Mouse (Mus musculus) megakaryocyte, embryonic 14.5 days (primary cell): ENCODE measurements around the gene Gpc6. TPM values are rescaled to one million over a fixed set of nuclear protein-coding genes. Genes with fewer than 3 reads are reported as not detected.

ENCODE experiments used
- H3K27me3 ChIP-seq: replicated peaks from 2 replicates; pipeline ENCODE3; 2012; ENCODE audit warnings: inconsistent platforms
- H3K36me3 ChIP-seq: replicated peaks from 2 replicates; pipeline ENCODE3; 2012; ENCODE audit warnings: low read length, inconsistent platforms, mixed read lengths
- H3K4me1 ChIP-seq: 2 replicates; pipeline ENCODE4 v1.6.1; 2012; ENCODE audit warnings: inconsistent platforms
- H3K4me3 ChIP-seq: replicated peaks from 2 replicates; pipeline ENCODE3; 2012; ENCODE audit warnings: moderate library complexity, mild to moderate bottlenecking, inconsistent platforms
- H3K9me3 ChIP-seq: 2 replicates; pipeline ENCODE4 v1.6.1; 2012; ENCODE audit warnings: inconsistent platforms
- FLI1 ChIP-seq: IDR thresholded peaks from 2 replicates; pipeline ENCODE4 v1.6.1; 2012; ENCODE audit warnings: low read length, inconsistent platforms, mixed read lengths
- GATA1 ChIP-seq: IDR thresholded peaks from 3 replicates; pipeline ENCODE4 v1.6.1; 2012; ENCODE audit warnings: mixed read lengths, low read length, inconsistent platforms, borderline replicate concordance
- polyA plus RNA-seq: library from polyadenylated mRNA; stranded (reverse); fragments of >175 nt; gene quantifications from 2 replicates; pipeline ENCODE4 v1.2.3, GENCODE M21; 2012; ENCODE audit warnings: low replicate concordance; ENCODE audit not compliant: insufficient read depth

Gpc6 gene
- polyA plus RNA-seq, 1 experiment, result not detected

- H3K4me1 ChIP-seq, result no peaks in the 10 kb centered on the region
- TF ChIP-seq FLI1, result no peak
- TF ChIP-seq GATA1, result no peak
- H3K36me3 ChIP-seq, result no peaks in the 10 kb centered on the region
- H3K27me3 ChIP-seq, result no peaks in the 10 kb centered on the region
- H3K4me3 ChIP-seq, result no peak overlapping the region
- peaks cover 11% of the 10 kb centered on the region for H3K9me3 ChIP-seq
These were observed 77.2 kb downstream of the Gpc6 start for GRCm38 (mm10) chr14:117002313-117002712.

DNA sequence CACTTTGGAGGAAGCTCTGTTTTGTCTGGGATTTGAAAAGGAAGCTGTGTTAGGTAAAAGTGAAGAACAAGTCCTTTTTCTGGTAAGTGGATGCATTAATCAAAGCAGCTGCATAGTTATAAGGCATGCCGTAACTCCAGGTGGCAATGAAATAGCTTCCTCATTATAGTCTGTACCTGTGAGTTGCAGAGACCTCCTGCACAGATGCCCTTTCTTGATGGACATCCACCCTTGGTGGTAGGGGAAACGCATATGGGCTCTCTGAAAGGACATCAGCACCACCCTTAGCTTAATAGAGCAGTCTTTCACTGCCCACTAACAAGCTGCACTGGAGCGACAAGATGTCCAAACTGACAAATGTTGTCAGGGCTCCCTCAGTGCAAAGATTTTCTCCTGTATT is 83.7 kb downstream of the Gpc6 start:
- TF ChIP-seq GATA1 (no peak), FLI1 (no peak)
- Histone ChIP-seq H3K4me3 (no peak overlapping the region), H3K36me3 (no peaks in the 10 kb centered on the region), H3K4me1 (no peaks in the 10 kb centered on the region), H3K9me3 (peaks cover 6% of the 10 kb centered on the region), H3K27me3 (no peaks in the 10 kb centered on the region)

DNA sequence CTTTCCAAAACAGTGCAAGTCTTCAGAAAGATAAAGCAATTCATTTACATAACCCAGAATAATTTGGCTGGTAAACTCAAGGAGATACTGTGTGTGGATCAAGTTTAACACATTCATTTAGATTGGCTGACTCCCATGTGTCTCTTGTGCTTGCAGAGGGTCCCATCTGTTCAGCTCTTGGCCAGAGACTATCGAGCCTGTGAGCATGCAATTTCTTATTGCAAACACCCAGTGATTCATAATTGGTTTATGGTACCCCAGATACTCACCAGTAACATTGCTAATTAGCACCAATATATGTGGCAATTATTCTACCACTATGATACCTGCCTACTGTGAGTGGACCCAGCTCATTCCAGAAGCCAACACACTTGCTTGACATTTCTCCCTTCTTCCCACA is 87.9 kb downstream of the Gpc6 start:
- no peaks in the 10 kb centered on the region for H3K4me1 ChIP-seq
- H3K4me3 ChIP-seq, result no peak overlapping the region
- no peaks in the 10 kb centered on the region for H3K36me3 ChIP-seq
- peaks cover 14% of the 10 kb centered on the region for H3K9me3 ChIP-seq
- H3K27me3 ChIP-seq, result no peaks in the 10 kb centered on the region
- TF ChIP-seq GATA1 (no peak), FLI1 (no peak)

- TF ChIP-seq GATA1 (no peak), FLI1 (no peak)
- H3K4me3 ChIP-seq, result no peak overlapping the region
These were observed 88.5 kb downstream of the Gpc6 start for GRCm38 (mm10) chr14:117013554-117014117.

DNA sequence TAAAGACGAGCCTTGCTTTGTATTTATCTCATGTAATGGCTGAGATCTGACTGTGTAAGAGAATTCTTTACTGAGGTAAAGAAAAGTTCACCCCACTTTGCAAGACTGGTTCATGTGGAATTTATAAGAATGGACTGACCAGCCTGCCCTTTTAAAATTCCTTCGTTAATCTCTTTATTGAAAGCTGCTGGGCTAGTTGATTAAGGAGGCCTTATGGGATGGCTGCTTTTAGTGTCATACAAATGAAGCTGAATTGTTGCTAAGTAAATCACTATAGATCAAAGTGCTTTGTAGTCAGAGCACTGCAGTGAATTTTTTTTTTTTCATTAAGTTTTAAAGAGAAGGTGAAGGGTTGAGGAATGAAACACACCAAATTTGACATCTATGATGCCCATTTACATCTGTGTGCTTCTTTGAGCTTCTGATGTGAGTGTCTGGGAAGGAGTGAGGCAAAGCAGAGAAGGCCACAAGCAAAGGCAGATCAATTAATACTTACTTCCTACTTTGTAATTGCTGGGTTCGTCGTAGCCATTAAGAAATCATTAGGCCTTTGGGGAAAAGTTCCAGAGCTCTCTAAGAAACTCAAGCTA is 90.3 kb downstream of the Gpc6 start:
- no peaks in the 10 kb centered on the region for H3K36me3 ChIP-seq
- H3K4me1 ChIP-seq, result no peaks in the 10 kb centered on the region
- H3K27me3 ChIP-seq, result no peaks in the 10 kb centered on the region
- no peak overlapping the region for H3K4me3 ChIP-seq
- TF ChIP-seq GATA1, result no peak
- no peak for TF ChIP-seq FLI1
- H3K9me3 ChIP-seq, result peaks cover 14% of the 10 kb centered on the region

More at GRCm38 (mm10) chr14:117013554-117014117, 88.5 kb downstream of the Gpc6 start:
- H3K27me3 ChIP-seq, result no peaks in the 10 kb centered on the region
- H3K9me3 ChIP-seq, result peaks cover 14% of the 10 kb centered on the region
- no peaks in the 10 kb centered on the region for H3K4me1 ChIP-seq
- H3K36me3 ChIP-seq, result no peaks in the 10 kb centered on the region

DNA sequence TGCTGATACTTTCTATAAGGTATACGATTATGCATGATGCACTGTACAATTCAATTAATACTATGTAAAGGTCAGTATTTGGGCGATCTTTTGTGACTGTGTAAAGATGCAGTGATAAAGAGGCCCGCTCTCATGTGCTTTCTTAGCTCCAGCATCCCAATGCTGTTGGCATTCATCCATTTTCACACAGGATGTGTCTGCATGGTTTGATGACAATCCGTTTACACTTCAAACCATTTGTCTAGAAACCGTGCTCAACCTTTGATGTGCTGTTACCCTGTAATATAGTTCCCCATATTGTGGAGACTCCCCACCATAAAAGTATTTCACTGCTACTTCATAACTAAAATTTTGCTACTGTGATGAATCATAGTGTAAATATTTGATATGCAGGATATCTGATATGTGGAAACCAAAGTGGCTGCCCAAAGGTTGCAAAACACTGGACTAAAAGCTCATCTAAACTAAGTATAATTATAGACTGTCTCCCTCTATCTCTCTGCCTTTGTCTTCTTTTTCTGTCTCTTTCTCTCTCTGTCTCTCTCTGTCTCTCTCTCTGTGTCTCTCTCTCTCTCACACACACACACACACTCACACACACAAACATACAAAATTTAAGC is 97.2 kb downstream of the Gpc6 start:
- Histone ChIP-seq H3K4me3 (no peak overlapping the region), H3K9me3 (peaks cover 15% of the 10 kb centered on the region), H3K36me3 (no peaks in the 10 kb centered on the region), H3K4me1 (no peaks in the 10 kb centered on the region), H3K27me3 (no peaks in the 10 kb centered on the region)
- no peak for TF ChIP-seq FLI1
- TF ChIP-seq GATA1, result no peak

DNA sequence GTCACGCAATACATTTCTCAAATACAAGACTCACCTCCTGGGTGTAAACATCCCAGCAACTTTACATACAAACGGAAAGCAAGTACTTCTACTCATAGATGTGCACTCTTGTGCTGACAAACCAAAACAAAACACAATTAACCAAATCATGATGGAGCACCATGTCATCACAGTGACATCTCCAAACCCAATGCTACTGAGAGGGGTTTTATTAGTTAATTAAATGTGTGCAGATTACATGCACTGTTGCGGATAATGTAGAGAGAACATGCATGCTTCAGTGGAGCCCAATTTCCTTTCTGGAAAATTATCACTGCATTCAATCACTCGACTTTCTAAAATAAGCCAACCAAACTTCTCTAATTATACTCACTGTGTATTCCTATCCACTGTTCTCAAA is 109.0 kb downstream of the Gpc6 start:
- H3K4me3 ChIP-seq, result no peak overlapping the region
- H3K9me3 ChIP-seq, result peaks cover 9% of the 10 kb centered on the region
- no peaks in the 10 kb centered on the region for H3K27me3 ChIP-seq
- no peaks in the 10 kb centered on the region for H3K36me3 ChIP-seq
- TF ChIP-seq FLI1, result no peak
- no peak for TF ChIP-seq GATA1
- H3K4me1 ChIP-seq, result no peaks in the 10 kb centered on the region

- no peak overlapping the region for H3K4me3 ChIP-seq
- no peaks in the 10 kb centered on the region for H3K4me1 ChIP-seq
- H3K36me3 ChIP-seq, result no peaks in the 10 kb centered on the region
- peaks cover 8% of the 10 kb centered on the region for H3K9me3 ChIP-seq
- H3K27me3 ChIP-seq, result no peaks in the 10 kb centered on the region
- no peak for TF ChIP-seq GATA1
- no peak for TF ChIP-seq FLI1
These were observed 115.9 kb downstream of the Gpc6 start for GRCm38 (mm10) chr14:117041017-117041416.

GRCm38 (mm10) chr14:117048951-117049350 is 123.8 kb downstream of the Gpc6 start:
- TF ChIP-seq GATA1, result no peak
- no peak for TF ChIP-seq FLI1
- Histone ChIP-seq H3K36me3 (no peaks in the 10 kb centered on the region), H3K9me3 (0 out of 2 replicates have a peak, but pooled peaks cover 5% of the 10 kb centered on the region), H3K4me3 (no peak overlapping the region), H3K27me3 (no peaks in the 10 kb centered on the region), H3K4me1 (no peaks in the 10 kb centered on the region)

GRCm38 (mm10) chr14:117050877-117051276 is 125.8 kb downstream of the Gpc6 start:
- H3K36me3 ChIP-seq, result no peaks in the 10 kb centered on the region
- 0 out of 2 replicates have a peak, but pooled peaks cover 5% of the 10 kb centered on the region for H3K9me3 ChIP-seq
- no peak for TF ChIP-seq GATA1
- no peak for TF ChIP-seq FLI1
- no peaks in the 10 kb centered on the region for H3K27me3 ChIP-seq
- no peak overlapping the region for H3K4me3 ChIP-seq
- no peaks in the 10 kb centered on the region for H3K4me1 ChIP-seq
